In genomic region chr1:71531653-71532052, GRCm38 (mm10) we compare ENCODE assay signal across 8 mouse cellular contexts. TPM values are rescaled to one million over a fixed set of nuclear protein-coding genes. Genes with fewer than 3 reads are reported as not detected.
DNase-seq lines count a peak whose midpoint lies in the region; ATAC-seq and TF ChIP-seq lines count a peak whose summit lies in the region.

No protein-coding gene starts in this region.

- H3K9ac ChIP-seq in forebrain, postnatal 0 days: no peak overlapping the region
- no peak overlapping the region for H3K9ac ChIP-seq in forebrain, embryonic 13.5 days
- H3K9ac ChIP-seq in kidney, postnatal 0 days (ENCODE audit: low read depth, low read length): no peak overlapping the region

- TF ChIP-seq CTCF in forebrain, postnatal 0 days (IDR thresholded peaks at IDR 0.05; ENCODE audit: low read depth): peak; percentile 47
- TF ChIP-seq CTCF in kidney, postnatal 0 days (IDR thresholded peaks at IDR 0.05; ENCODE audit: low read depth): peak; percentile 72

- no peak overlapping the region for H3K4me3 ChIP-seq in forebrain, postnatal 0 days (ENCODE audit: low read depth, low read length)
- no peak overlapping the region for H3K4me3 ChIP-seq in forebrain, embryonic 13.5 days
- H3K4me3 ChIP-seq in kidney, postnatal 0 days (replicated peaks; ENCODE audit: low read depth, low read length): no peak overlapping the region

- H3K36me3 ChIP-seq in forebrain, postnatal 0 days (ENCODE audit: insufficient read depth): no peaks in the 10 kb centered on the region
- no peaks in the 10 kb centered on the region for H3K36me3 ChIP-seq in forebrain, embryonic 13.5 days (ENCODE audit: poor library complexity, severe bottlenecking)
- no peaks in the 10 kb centered on the region for H3K36me3 ChIP-seq in kidney, postnatal 0 days (ENCODE audit: insufficient read depth, low read length)

- WGBS in forebrain, postnatal 0 days: 27% methylated on average over 7 of the region's 7 CpGs
- WGBS in forebrain, embryonic 13.5 days: 27% methylated on average over 7 of the region's 7 CpGs
- 20% methylated on average over 7 of the region's 7 CpGs for WGBS in kidney, postnatal 0 days

- no peaks in the 10 kb centered on the region for H3K9me3 ChIP-seq in forebrain, postnatal 0 days (ENCODE audit: low read length)
- no peaks in the 10 kb centered on the region for H3K9me3 ChIP-seq in forebrain, embryonic 13.5 days (replicated peaks)
- no peaks in the 10 kb centered on the region for H3K9me3 ChIP-seq in kidney, postnatal 0 days (replicated peaks; ENCODE audit: low read length)

- H3K4me1 ChIP-seq in forebrain, postnatal 0 days (ENCODE audit: insufficient read depth): no peaks in the 10 kb centered on the region
- no peaks in the 10 kb centered on the region for H3K4me1 ChIP-seq in forebrain, embryonic 13.5 days
- no peaks in the 10 kb centered on the region for H3K4me1 ChIP-seq in kidney, postnatal 0 days (replicated peaks; ENCODE audit: insufficient read depth, low read length)

- no peak overlapping the region for H3K4me2 ChIP-seq in forebrain, postnatal 0 days (ENCODE audit: low read depth)
- no peak overlapping the region for H3K4me2 ChIP-seq in forebrain, embryonic 13.5 days
- H3K4me2 ChIP-seq in kidney, postnatal 0 days (ENCODE audit: low read length): no peak overlapping the region

- no peak for ATAC-seq in forebrain, postnatal 0 days
- ATAC-seq in forebrain, embryonic 13.5 days: no peak
- no peak for ATAC-seq in kidney, postnatal 0 days (replicated peaks; ENCODE audit: low FRiP score, low read depth)

- no peak for DNase-seq in forebrain, postnatal 0 days
- DNase-seq in ovary, postnatal 36 days (ENCODE audit: low spot score): peak; percentile 36
- DNase-seq in ovary, adult 18-20 months (ENCODE audit: low spot score): no peak
- DNase-seq in c-Kit-positive CD71-positive TER-119-negative erythroid progenitor cells, embryonic 14.5 days (ENCODE audit: low read depth): peak; percentile 7
- peak; percentile 64 for DNase-seq in kidney, postnatal 0 days (ENCODE audit: low spot score)
- DNase-seq in mesoderm, embryonic 11.5 days (ENCODE audit: low read depth, low spot score): peak; percentile 48
- no peak for DNase-seq in spleen, postnatal 4 days (ENCODE audit: low spot score in 2 of 2)

- H3K27ac ChIP-seq in forebrain, postnatal 0 days (ENCODE audit: low read depth, low read length): no peak overlapping the region
- no peak overlapping the region for H3K27ac ChIP-seq in forebrain, embryonic 13.5 days
- no peak overlapping the region for H3K27ac ChIP-seq in kidney, postnatal 0 days

- no peaks in the 10 kb centered on the region for H3K27me3 ChIP-seq in forebrain, postnatal 0 days (ENCODE audit: insufficient read depth, low read length)
- no peaks in the 10 kb centered on the region for H3K27me3 ChIP-seq in forebrain, embryonic 13.5 days
- H3K27me3 ChIP-seq in kidney, postnatal 0 days (ENCODE audit: insufficient read depth, low read length): no peaks in the 10 kb centered on the region

RNA-seq across cellular contexts. Expression of gene Atic, which starts 25.3 kb away (rescaled TPM):
- 43.4 and 47.6 TPM in 2 replicates for total RNA-seq in forebrain, postnatal 0 days (2014; rRNA removed)
- polyA plus RNA-seq in forebrain, postnatal 0 days (2015; fragmentation: Nextera tagmentation; extraction: Ambion mirVana): 28.8 and 36.2 TPM in 2 replicates
- polyA plus RNA-seq in forebrain, embryonic 13.5 days (2015; fragmentation: Nextera tagmentation; extraction: Ambion mirVana): 38.7 and 42.3 TPM in 2 replicates
- polyA plus RNA-seq in kidney, postnatal 0 days (2015; fragmentation: Nextera tagmentation; extraction: Ambion mirVana): 45.5 and 49.4 TPM in 2 replicates

Comparison
In these comparisons a context has a peak if more than half of its experiments do, and no peak if none do; other contexts are left out.
1. DNase-seq: peak in ovary, postnatal 36 days (single experiment), c-Kit-positive CD71-positive TER-119-negative erythroid progenitor cells, embryonic 14.5 days (single experiment), kidney, postnatal 0 days (single experiment) and mesoderm, embryonic 11.5 days (single experiment); none in forebrain, postnatal 0 days (single experiment), ovary, adult 18-20 months (single experiment) and spleen, postnatal 4 days (0 of 2).